Mouse (Mus musculus): ENCODE results near the gene Ebf1. TPM values are rescaled to one million over a fixed set of nuclear protein-coding genes. Genes with fewer than 3 reads are reported as not detected.

Ebf1 gene
- total RNA-seq, 2 experiments from 2014 or later: 29.5 to 35.3 TPM

- intact Hi-C loops (cut with DNase I): no loop called here
Observed at GRCm38 (mm10) chr11:44812193-44812746, 195.2 kb downstream of the Ebf1 start.

GRCm38 (mm10) chr11:44813534-44813933 lies 196.4 kb downstream of the Ebf1 start:
- intact Hi-C loops (cut with DNase I): no loop called here
- DNase-seq: no peak

More at GRCm38 (mm10) chr11:44812193-44812746, 195.2 kb downstream of the Ebf1 start:
- DNase-seq: no peak

GRCm38 (mm10) chr11:44814847-44815246 lies 197.7 kb downstream of the Ebf1 start:
- intact Hi-C loops (cut with DNase I): no loop called here
- DNase-seq: peak; percentile 41 to 45

GRCm38 (mm10) chr11:44815991-44816390 lies 198.9 kb downstream of the Ebf1 start:
- intact Hi-C loops (cut with DNase I): no loop called here
- DNase-seq: no peak

- DNase-seq: no peak
- intact Hi-C loops (cut with DNase I): no loop called here
Observed at GRCm38 (mm10) chr11:44822312-44822711, 205.2 kb downstream of the Ebf1 start.

- no peak for DNase-seq
- intact Hi-C loops (cut with DNase I): no loop called here
Observed at GRCm38 (mm10) chr11:44832227-44832939, 215.3 kb downstream of the Ebf1 start.

- intact Hi-C loops (cut with DNase I): no loop called here
- no peak for DNase-seq
Observed at GRCm38 (mm10) chr11:44832940-44833254, 215.8 kb downstream of the Ebf1 start.

GRCm38 (mm10) chr11:44833351-44833996 lies 216.4 kb downstream of the Ebf1 start:
- DNase-seq: no peak
- intact Hi-C loops (cut with DNase I): no loop called here

GRCm38 (mm10) chr11:44835166-44835565 lies 218.0 kb downstream of the Ebf1 start:
- no peak for DNase-seq
- intact Hi-C loops (cut with DNase I): no loop called here

- DNase-seq: no peak
- intact Hi-C loops (cut with DNase I): no loop called here
Observed at GRCm38 (mm10) chr11:44837592-44837991, 220.5 kb downstream of the Ebf1 start.

GRCm38 (mm10) chr11:44841127-44842056 lies 224.3 kb downstream of the Ebf1 start:
- peak in 1 of 2 experiments; percentile 25 for DNase-seq
- intact Hi-C loops (cut with DNase I): no loop called here

- peak; percentile 20 to 27 for DNase-seq
- intact Hi-C loops (cut with DNase I): no loop called here
Observed at GRCm38 (mm10) chr11:44851874-44852273, 234.8 kb downstream of the Ebf1 start.

- intact Hi-C loops (cut with DNase I): no loop called here
- DNase-seq: no peak
Observed at GRCm38 (mm10) chr11:44852921-44853320, 235.8 kb downstream of the Ebf1 start.

- intact Hi-C loops (cut with DNase I): no loop called here
- DNase-seq: peak; percentile 27 to 48
Observed at GRCm38 (mm10) chr11:44854496-44854895, 237.4 kb downstream of the Ebf1 start.

GRCm38 (mm10) chr11:44861108-44861507 lies 244.0 kb downstream of the Ebf1 start:
- intact Hi-C loops (cut with DNase I): no loop called here

GRCm38 (mm10) chr11:44863910-44864309 lies 246.8 kb downstream of the Ebf1 start:
- intact Hi-C loops (cut with DNase I): no loop called here

More at GRCm38 (mm10) chr11:44861108-44861507, 244.0 kb downstream of the Ebf1 start:
- DNase-seq: no peak

GRCm38 (mm10) chr11:44866476-44867149 lies 249.5 kb downstream of the Ebf1 start:
- intact Hi-C loops (cut with DNase I): no loop called here
- DNase-seq: peak; percentile 21 to 26

More at GRCm38 (mm10) chr11:44863910-44864309, 246.8 kb downstream of the Ebf1 start:
- no peak for DNase-seq

GRCm38 (mm10) chr11:44867433-44867832 lies 250.3 kb downstream of the Ebf1 start:
- intact Hi-C loops (cut with DNase I): no loop called here
- no peak for DNase-seq

- intact Hi-C loops (cut with DNase I): no loop called here
- DNase-seq: no peak
Observed at GRCm38 (mm10) chr11:44873876-44874275, 256.8 kb downstream of the Ebf1 start.

GRCm38 (mm10) chr11:44875171-44875570 lies 258.1 kb downstream of the Ebf1 start:
- no peak for DNase-seq
- intact Hi-C loops (cut with DNase I): no loop called here

Data from heart, postnatal 10 days (tissue).